Mouse (Mus musculus): ENCODE measurements around the gene Samd4b. TPM values are rescaled to one million over a fixed set of nuclear protein-coding genes. Genes with fewer than 3 reads are reported as not detected.
"Not testable (repeated sequence)": the region's sequence is repeated elsewhere in the genome, so short reads cannot be mapped to it uniquely, and the experiment has no call there.

Gene Samd4b
- total RNA-seq, 2 experiments from 2014 or later: 13.8 to 15.2 TPM

DNA sequence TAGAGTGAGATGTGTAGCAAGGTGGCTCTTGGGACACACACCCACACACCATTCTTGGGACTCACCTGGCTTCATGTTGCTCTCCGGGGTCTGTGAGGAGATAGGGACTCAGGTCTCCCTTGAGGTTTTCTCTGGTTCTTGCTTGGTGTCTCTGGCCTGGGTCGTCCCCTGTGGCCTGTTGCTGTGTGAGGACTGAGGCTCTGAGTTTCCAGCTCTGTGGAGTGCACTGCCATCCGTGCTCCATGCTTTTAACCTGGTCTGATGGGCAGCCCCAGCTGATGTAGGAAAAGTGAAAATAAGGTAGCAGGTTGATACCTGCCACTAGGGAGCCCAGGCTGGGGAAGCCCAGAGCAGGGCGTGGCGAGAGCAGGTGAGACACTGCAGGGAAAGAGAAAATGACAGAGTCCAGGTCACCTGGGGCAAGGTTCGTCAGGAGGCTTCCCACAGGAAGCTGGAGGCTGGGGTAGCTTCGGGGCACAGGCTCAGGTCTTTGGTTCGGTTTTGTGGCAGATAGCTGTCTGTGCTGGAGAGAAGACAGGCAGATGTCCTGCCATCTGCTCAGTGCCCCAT is 87.5 kb downstream of the Samd4b start, which contains the start of gene Ifnl2:
Ifnl2 (minus strand) TSS at position 51 of the 570 bp plus-strand sequence.
- not testable (repeated sequence) for DNase-seq (ENCODE audit: low spot score)

DNA sequence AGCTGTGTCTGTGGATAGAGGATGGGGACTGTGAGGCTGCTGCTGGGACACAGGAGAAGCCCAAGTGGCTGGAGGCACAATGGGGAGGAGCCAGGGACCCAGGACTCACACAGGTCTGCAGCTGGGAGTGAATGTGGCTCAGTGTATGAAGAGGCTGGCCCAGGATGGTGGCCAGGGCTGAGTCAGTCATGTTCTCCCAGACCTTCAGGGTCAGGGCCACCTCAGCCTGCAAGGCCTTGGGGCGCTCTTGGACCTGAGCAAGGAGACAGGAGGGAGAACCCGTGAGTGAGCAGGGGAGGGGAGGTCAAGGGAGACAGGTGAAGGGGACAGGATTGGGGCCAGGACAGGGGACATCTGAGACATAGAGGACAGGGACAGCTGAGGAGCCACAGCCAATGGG is 88.8 kb downstream of the Samd4b start:
- not testable (repeated sequence) for DNase-seq (ENCODE audit: low spot score)

DNA sequence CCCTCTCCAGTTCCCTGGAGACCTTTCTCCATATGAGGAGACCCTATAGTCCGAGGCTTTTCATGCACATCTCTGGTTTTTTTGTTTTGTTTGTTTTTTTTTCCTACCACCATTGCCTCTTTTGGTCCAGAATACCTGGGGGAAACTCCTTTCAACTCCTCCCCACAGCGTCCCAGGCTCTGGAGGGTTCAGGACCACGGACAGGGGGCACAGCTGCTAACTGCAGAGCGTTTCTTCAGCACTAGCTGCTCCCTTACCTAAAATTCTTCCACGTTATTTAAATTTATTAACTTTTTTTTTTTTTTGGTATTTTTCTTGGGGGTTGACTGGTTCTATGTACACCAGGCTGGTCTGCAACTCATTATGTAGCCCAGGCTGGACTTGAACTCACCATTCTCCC is 92.4 kb downstream of the Samd4b start:
- no peak for DNase-seq (ENCODE audit: low spot score)

DNA sequence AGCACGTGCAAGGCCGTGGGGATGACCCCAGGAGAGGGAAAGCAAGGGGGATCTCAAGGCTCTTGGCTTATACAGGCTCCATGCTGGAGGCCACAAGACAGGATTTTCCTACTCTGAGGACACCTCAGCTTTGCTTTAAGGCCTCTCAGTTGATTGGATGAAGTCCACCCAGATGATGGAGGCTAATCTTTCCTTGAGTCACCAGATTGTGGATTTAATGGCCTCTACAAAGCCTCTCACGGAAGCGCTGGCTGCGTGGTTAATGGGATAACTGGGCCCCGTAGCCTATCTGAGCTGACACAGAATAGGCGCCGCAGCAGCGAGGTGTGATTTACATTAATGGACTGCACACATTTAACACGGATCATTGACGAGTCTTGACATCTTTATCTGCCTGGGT is 102.5 kb downstream of the Samd4b start:
- no peak for DNase-seq (ENCODE audit: low spot score)

DNA sequence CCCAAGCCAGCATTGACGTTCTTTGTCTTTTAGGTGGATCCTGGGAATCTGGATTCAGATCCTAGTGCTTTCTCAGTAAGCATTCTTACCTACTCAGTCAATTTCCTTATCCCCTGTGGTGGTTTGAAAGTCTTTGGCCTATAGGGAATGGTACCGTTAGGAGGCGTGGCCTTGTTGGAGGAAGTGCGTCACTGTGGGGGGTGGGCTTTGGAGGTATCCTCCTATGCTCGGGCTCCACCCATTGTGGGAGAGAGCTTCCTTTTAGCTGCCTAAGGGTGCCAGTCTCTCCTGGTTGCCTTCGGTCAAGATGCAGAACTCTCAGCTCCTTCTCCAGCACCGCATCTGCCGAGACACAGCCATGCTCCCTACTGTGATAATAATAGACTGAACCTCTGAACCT is 105.6 kb downstream of the Samd4b start:
- no peak for DNase-seq (ENCODE audit: low spot score)

DNA sequence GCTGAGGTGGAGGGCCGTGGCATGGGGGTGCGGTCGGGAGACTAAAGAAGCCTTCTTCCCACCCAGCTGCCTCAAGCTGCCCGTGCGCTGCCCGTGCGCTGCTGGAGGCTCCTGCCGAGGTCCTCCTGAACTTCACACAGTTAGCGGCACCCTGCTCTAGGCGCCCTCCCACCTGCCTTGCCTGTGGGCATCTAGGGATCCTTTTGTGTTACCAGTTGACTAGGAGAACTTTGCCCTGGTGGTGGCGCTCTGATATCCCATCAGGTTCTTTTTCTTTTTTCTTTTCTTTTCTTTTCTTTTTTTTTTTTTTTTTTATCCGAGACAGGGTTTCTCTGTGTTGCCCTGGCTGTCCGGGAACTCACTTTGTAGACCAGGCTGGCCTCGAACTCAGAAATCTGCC is 107.0 kb downstream of the Samd4b start:
- no peak for DNase-seq (ENCODE audit: low spot score)

DNA sequence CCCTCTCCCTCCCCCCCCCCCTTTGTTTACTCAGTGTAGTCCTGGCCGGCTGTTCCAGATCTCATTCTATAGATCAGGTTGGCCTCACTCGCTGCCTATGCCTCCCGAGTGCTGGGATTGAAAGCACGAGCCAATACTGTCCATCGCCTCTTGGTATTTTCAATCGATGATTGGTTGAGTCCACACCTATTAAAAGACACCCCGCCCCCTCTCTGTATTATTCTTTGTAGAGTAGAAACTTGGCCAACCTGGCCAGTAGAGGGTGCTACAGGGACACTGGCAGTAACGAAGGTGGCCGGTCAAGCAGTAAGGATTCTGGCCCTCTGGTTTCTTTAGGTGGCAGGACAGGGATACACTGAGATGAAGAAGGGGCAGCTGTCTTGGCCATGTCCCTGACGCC is 107.5 kb downstream of the Samd4b start:
- peak; percentile 32 for DNase-seq (ENCODE audit: low spot score)

DNA sequence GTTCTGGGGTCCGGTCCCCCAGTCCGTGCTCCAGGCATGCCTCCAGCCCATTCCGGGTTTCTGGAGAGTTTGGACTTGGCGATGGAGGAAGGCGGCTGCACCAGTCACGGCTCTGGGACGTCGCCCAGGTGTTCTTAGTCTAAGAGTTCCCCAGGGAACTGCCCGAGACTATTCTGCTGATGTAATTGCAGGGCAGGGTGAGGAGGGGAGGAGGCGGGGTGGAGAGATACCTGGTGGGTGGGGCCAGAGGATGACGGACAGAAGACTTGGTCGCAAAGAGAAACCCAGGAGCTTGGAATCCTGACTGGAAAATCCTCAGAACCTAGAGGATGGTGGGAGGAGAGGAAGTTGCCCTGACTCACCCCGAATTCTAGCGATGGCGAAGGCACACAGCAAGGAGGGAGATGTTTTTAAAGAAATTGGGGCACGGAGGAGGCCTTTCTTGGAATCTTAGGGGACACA is 109.9 kb downstream of the Samd4b start:
- no peak for DNase-seq (ENCODE audit: low spot score)

DNA sequence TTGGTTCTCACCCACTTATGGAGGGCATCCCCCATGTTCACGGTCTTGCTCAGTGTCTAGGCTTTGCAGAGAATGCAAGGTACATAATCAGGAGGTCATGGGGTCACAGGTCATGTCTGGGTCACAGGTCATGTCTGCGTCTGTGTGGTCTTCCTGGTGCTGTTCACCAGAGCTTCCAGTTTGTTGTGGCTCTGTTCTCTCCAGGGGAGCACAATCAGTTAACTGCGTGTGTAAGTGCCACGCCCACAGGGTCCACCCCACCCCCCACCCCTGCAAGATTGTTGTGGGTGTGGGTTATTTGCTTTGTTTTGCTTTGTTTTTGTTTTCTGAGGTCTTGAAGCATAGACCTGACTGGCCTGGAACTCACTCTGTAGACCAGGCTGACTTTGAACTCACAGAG is 113.8 kb downstream of the Samd4b start:
- DNase-seq (ENCODE audit: low spot score): no peak

DNA sequence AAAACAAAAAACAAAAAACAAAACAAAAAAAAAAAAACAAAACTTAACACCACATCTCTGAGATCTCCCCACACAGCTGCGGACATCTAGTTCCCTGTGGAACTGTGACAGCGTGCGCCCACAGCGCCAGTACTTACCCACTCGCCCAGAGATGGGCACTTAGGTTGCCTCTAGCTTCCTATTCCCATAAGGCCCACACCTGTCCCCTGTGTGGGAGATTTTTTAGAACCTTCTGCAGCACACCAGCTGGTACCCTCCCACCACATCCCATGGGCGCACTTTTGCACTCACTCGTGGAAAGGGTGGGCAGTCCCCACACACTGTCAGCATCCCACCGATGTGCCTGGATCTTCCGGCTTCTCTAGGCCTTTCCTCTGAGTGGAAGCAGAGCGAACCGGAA is 115.1 kb downstream of the Samd4b start:
- no peak for DNase-seq (ENCODE audit: low spot score)

DNA sequence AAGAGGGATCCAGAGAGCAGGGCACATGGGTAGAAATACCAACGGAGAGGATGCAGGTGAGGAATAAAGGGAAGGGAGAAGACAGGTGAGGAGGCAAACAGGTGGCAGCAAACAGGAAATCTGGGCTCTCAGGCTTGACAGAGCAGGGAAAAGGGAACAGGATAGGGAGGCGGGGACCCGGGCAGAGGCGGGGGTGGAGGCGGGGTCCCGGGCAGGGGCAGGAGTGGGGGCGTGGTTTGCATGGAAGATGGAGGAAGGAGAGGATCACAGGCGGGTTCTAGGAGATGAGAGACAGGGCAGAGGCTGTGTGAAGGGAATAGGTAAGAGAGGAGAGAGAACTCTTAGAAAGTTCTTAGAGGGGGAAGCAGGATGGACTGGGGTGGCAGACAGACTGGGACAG is 119.1 kb downstream of the Samd4b start:
- no peak for DNase-seq (ENCODE audit: low spot score)

DNA sequence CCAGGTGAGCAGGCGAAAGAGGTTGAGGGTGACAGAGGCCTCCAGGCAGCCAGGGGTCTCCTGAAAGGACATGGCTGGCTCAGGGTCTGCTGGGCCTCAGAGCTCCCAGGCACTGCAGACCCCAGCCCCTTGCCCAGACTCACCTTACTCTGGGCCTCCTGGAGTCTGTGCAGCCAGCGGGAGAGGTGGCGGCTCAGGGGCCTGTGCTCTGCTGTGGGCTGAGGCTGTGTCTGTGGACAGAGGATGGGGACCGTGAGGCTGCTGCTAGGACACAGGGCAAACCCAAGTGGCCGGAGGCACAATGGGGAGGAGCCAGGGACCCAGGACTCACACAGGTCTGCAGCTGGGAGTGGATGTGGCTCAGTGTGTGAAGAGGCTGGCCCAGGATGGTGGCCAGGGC is 120.6 kb downstream of the Samd4b start:
- no peak for DNase-seq (ENCODE audit: low spot score)

DNA sequence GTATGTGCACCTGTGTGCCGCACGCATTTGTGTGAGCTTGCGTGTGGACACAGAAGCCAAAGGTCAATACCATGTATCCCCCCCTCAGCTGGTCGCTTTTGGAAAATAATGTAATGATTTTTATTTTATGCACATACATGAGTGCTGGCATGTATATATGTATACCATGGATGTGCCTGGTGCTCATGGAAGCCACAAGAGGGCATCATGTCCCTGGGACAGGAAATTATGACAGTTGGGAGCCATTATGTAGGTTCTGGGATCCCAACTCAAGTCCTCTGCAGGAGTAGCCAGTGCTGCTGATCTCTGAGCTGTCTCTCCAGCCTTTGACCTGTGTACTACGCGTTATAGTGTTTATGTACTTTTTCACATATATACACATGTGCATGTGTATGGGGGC is 121.8 kb downstream of the Samd4b start:
- no peak for DNase-seq (ENCODE audit: low spot score)

DNA sequence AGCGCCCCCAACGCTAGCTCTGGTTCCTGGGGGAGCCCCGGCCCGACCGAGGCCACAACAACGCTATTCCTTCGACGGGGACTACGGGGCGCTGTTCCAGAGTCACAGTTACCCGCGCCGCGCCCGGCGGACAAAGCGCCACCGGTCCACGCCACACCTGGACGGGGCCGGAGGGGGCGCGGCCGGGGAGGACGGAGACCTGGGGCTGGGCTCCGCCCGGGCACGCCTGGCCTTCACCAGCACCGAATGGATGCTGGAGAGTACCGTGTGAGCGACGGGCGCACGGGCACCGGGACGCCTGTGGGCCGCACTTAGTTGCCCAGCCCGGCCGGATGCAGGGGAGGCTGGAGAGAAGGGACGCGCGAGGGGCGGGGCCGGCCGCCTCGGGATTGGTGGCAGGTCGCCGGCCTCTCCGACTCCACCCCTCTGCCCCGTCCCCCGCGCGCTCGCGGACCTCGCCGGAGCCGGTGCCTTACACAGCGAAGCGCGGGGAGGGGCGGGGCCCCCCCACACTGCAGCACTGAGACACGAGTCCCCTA is 130.7 kb downstream of the Samd4b start:
- DNase-seq (ENCODE audit: low spot score): no peak

DNA sequence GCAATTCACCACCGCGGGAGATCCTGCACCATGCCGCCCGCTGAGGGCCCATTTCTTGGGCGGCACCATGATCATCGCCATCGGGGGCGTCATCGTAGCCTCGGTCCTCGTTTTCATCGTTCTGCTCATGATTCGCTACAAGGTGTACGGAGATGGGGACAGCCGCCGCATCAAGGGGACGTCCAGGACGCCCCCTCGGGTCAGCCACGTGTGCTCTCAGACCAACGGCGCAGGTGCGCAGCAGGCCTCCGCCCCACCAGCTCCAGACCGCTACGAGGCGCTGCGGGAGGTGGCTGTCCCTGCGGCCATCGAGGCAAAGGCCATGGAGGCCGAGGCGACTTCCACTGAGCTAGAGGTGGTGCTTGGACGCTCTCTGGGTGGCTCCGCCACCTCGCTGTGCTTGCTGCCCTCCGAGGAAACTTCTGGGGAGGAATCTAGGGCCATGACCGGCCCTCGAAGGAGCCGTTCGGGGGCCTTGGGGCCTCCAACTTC is 131.2 kb downstream of the Samd4b start:
- no peak for DNase-seq (ENCODE audit: low spot score)

DNA sequence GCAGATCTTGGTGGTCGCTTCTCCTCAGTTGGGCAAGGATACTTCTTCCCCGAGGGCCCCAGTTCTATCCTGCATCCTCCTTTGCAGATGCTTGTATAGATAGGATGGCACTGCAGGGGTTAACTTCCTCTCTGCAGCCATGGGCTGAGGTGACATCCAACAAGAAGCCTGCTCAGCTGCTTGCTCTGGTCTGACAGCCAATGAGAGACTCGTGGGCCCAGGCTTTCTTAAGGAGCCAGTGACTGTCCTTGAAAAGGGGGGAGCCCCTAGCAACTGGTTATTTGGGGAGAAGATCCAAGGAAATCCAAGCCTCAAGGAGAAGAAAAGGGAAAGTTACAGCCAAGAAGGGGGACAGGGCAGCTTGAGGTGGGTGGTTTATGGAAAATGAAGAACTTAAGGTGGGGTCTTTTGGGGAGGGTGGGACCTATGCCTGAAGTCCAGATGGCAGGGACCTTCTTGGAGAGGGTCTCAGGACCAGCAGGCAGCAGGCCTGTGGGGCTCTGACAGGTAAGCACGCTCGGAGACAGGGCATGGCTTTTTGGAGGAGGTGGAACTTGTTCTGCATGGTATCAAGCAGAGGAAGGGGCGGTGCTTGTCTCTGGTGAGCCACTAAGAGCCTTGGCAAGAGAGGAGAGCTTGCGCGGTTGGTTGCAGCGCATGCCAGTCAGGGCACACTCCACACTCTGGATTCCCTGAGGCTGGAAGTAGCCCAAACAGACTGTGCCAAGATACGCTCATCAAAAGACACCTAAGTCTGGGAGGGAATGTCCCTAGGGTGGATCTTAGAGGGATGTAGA is 133.3 kb downstream of the Samd4b start:
- no peak for DNase-seq (ENCODE audit: low spot score)

DNA sequence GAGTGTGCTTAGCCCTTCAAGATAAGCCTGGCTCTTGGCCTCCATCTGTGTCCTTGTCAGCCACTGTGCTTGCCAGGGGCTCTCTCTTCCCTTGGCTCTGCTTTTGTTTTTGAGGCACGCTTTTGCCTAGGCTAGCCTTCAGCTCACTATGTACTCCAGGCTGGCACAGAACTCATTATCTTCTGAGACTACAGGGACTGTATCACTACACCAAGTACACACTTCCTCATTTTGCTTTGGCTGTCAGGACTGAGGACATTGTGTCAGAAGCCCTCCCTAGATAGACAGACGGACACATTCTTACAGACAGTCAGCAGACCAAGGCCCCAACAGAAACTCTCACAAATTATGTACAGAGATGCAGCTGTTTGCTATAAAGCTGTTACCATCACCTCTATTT is 135.2 kb downstream of the Samd4b start:
- no peak for DNase-seq (ENCODE audit: low spot score)

DNA sequence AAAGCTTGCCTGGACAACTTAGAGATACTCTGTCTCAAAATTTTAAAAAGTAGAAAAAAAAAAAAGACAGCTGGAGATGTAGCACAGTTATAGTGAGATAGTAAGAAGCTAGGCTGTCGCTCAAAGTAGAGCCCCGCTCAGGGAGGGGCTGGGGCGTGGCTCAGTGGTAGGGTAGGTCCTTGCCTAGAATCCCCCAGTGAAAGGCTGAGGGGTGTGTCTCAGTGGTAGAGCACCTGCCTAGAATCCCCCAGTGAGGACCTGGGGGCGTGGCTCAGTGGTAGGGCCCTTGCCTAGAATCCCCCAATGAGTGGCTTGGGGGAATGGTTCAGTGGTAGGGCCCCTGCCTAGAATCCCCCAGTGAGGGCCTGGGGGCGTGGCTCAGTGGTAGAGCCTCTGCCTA is 137.6 kb downstream of the Samd4b start:
- DNase-seq (ENCODE audit: low spot score): no peak

DNA sequence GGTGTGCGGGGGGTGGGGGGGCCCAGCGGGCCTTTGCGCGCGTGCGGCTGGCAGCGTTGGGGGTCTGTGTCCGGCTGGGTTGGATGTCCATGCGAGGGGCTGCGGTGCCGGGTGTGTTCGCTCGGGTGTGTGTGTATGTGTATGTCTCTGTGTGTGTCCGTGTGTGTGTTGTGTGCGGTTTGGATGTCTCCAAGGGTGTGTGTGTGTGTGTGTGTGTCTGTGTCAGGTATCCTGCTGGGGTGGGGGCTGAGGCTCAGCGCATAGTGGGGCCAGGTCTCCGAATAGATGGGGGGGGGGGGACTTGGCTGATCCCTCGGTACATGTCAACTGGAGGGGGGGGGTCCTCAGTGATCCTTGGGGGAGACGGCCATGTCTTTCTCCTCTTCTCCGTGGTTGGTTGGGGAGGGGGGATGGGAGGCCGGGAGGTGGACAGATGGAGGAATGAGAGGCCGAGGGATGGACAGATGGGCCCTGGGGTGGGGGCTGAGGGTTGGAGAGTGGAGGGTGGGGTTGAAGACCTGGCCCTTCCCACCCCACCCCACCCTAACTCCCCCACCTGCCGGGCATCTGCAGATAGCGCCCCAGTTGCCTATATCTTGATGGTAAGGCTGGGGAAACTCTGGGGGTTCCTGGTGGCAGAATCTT is 145.5 kb downstream of the Samd4b start:
- DNase-seq (ENCODE audit: low spot score): no peak

DNA sequence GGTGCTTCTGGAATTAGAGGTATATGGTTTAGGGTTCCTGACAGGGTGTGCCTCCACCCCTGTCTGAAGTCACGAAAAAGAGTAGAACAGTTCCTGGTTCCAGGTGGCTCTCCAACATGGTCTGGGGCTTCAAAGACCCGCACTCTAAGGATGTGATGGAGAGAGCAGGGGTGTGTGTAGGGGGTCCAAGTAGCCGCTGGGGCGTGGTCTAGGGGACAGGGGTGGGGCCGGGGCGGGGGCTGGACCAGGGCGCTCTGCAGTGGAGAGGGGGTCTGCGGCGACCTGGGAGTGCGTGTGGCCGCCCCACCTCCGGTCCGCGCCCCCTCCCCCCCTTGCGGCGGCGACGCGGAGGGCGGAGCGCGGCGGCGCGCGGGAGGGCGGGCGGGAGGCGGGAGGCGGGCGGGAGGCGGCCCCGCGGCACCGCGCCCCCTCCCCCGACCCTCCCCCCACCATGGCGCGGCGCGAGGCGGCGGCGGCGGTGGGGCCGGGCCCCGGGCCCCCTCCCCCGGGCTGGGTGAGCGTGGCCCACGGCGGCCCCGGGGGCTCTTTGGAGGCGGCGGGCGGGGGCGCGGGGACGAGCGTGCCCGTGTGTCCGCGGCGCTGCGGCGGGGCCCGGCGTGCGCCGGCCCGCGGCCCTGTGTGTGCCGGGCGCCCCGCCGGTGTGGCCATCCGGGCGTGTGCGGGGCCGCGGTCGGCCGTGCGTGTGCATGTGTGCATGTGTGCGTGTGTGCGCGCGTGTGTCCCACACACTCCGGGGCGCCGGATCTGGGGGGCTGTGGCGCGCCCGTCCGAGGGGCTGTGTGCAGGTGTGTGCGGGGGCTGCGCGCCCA is 146.2 kb downstream of the Samd4b start, which contains the start of gene Lrfn1:
Lrfn1 (plus strand) TSS at position 450 of the 830 bp plus-strand sequence.
- no peak for DNase-seq (ENCODE audit: low spot score)
